Mouse (Mus musculus) stomach, embryonic 15.5 days (tissue): Measurements from ENCODE around the gene Rab5if. TPM values are rescaled to one million over a fixed set of nuclear protein-coding genes. Genes with fewer than 3 reads are reported as not detected.
"Not testable (repeated sequence)": the region's sequence is repeated elsewhere in the genome, so short reads cannot be mapped to it uniquely, and the experiment has no call there.

ENCODE experiments used
- ATAC-seq: fragments of 200-750 bp; cut with Nextera tagmentation; 2 replicates; pipeline ENCODE4 v1.8.0; 2017; ENCODE audit warnings: low read depth, moderate number of reproducible peaks, moderate TSS enrichment; ENCODE audit not compliant: insufficient read depth, low FRiP score
- H3K27ac ChIP-seq: fragments of 300-500 bp; sonication (generic); 2 replicates; pipeline ENCODE4 v1.5.1; 2015; ENCODE audit warnings: mild to moderate bottlenecking, inconsistent platforms
- H3K27me3 ChIP-seq: fragments of 300-500 bp; sonication (generic); replicated peaks from 2 replicates; pipeline ENCODE4 v1.6.1; 2015; ENCODE audit warnings: inconsistent platforms
- H3K36me3 ChIP-seq: fragments of 300-500 bp; sonication (generic); 2 replicates; pipeline ENCODE4 v1.6.1; 2015; ENCODE audit warnings: inconsistent platforms
- H3K4me1 ChIP-seq: fragments of 300-500 bp; sonication (generic); 2 replicates; pipeline ENCODE4 v1.6.1; 2015; ENCODE audit warnings: inconsistent platforms
- H3K4me2 ChIP-seq: fragments of 300-500 bp; sonication (generic); 2 replicates; pipeline ENCODE4 v1.6.1; 2015; ENCODE audit warnings: mild to moderate bottlenecking, inconsistent platforms
- H3K4me3 ChIP-seq: fragments of 300-500 bp; sonication (generic); replicated peaks from 2 replicates; pipeline ENCODE4 v1.5.1; 2015; ENCODE audit warnings: inconsistent platforms
- H3K9ac ChIP-seq: fragments of 300-500 bp; sonication (generic); 2 replicates; pipeline ENCODE4 v1.6.1; 2015; ENCODE audit warnings: inconsistent platforms
- H3K9me3 ChIP-seq: fragments of 300-500 bp; sonication (generic); 2 replicates; pipeline ENCODE4 v1.6.1; 2016; ENCODE audit warnings: inconsistent platforms
- WGBS: fragments of 180-500 bp; shearing (Covaris S2); methylation state at CpG from one replicate; pipeline ENCODE4 v1.1.7; 2015; 5-methylcytosine and 5-hydroxymethylcytosine counted together
- polyA plus RNA-seq: library from polyadenylated mRNA; unstranded; fragments of >200 nt; fragmentation: Nextera tagmentation; extraction: Ambion mirVana; gene quantifications from 2 replicates; pipeline ENCODE4 v1.2.1, GENCODE M21; 2015

Gene Rab5if
- polyA plus RNA-seq, 1 experiment from 2014 or later: 224 TPM

- H3K9me3 ChIP-seq: no peaks in the 10 kb centered on the region
- H3K27ac ChIP-seq: no peak overlapping the region
- 87% methylated on average over 4 of the region's 4 CpGs for WGBS
- H3K4me1 ChIP-seq: peaks cover 7% of the 10 kb centered on the region; the same call in 1 of the 2 replicates
- no peaks in the 10 kb centered on the region for H3K27me3 ChIP-seq
- no peak overlapping the region for H3K4me2 ChIP-seq
- H3K36me3 ChIP-seq: peaks cover 22% of the 10 kb centered on the region
- ATAC-seq: no peak
- no peak overlapping the region for H3K9ac ChIP-seq
- no peak overlapping the region for H3K4me3 ChIP-seq
Observed at GRCm38 (mm10) chr2:156874760-156875510, 12.0 kb downstream of the Rab5if start.

DNA sequence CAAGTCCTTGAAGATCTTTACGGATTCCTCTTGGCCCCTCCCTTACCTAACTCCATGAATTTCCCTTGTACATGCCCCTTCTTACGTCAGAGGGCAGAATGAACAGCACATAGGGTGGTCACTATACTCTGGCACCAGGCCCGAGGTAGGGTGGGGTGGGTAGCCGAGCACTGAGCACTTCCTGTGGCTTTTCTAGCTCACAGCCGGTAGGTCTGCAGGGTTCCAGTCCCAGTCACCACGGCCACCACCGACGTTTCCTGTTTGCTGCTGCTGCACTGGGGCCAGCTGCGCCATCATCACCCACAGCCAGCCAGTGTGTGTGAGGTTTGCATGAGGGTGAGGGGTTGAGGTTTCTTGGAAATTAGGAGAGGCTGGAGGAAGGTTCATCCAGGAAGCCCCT, 14.8 kb downstream of the Rab5if start:
- WGBS: 51% methylated on average over 9 of the region's 9 CpGs
- H3K9ac ChIP-seq: no peak overlapping the region
- no peak for ATAC-seq
- H3K27me3 ChIP-seq: no peaks in the 10 kb centered on the region
- no peaks in the 10 kb centered on the region for H3K9me3 ChIP-seq
- no peaks in the 10 kb centered on the region for H3K4me1 ChIP-seq
- no peak overlapping the region for H3K4me2 ChIP-seq
- H3K4me3 ChIP-seq: no peak overlapping the region
- H3K36me3 ChIP-seq: peaks cover 16% of the 10 kb centered on the region; the same call in 1 of the 2 replicates
- no peak overlapping the region for H3K27ac ChIP-seq

- Histone ChIP-seq H3K9ac (no peak overlapping the region), H3K4me2 (no peak overlapping the region), H3K9me3 (no peaks in the 10 kb centered on the region), H3K36me3 (0 out of 2 replicates have a peak, but pooled peaks cover 10% of the 10 kb centered on the region), H3K27me3 (no peaks in the 10 kb centered on the region), H3K4me3 (no peak overlapping the region), H3K27ac (no peak overlapping the region), H3K4me1 (no peaks in the 10 kb centered on the region)
- no peak for ATAC-seq
- 82% methylated on average over 3 of the region's 3 CpGs for WGBS
Observed at GRCm38 (mm10) chr2:156879541-156879940, 16.6 kb downstream of the Rab5if start.

DNA sequence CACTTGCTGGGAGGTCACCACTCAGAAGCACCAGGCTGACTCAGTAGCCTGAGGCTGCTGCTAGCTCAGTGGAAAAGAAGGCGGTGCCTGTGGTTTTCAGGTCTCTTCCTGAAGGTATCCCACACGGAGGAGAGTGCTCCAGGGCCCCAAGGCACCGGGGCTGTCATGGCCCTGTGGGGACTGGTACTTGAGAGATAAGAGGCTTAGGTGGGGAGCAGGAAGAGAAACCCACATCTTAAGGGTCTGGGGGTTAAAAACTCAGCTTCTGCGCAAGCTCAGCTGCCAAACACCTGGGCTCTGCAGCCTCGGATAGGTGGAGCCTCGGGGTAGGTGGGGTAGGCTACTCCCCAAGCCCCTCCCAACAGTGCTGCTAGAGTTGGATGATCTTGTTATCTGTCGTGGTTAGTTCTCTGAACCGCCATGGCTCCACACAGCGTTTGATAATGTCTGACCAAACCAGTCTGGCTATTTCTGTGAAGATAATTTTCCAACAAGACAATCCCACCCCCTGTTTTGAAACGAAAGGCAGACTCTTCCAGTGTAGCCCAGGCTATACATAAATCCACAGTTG, 19.6 kb downstream of the Rab5if start:
- no peaks in the 10 kb centered on the region for H3K9me3 ChIP-seq
- no peak overlapping the region for H3K27ac ChIP-seq
- 30% methylated on average over 10 of the region's 10 CpGs for WGBS
- H3K4me2 ChIP-seq: no peak overlapping the region
- H3K4me3 ChIP-seq: no peak overlapping the region
- no peaks in the 10 kb centered on the region for H3K36me3 ChIP-seq
- no peaks in the 10 kb centered on the region for H3K4me1 ChIP-seq
- H3K27me3 ChIP-seq: no peaks in the 10 kb centered on the region
- ATAC-seq: peak; percentile 77; the same call in 1 of the 2 replicates
- H3K9ac ChIP-seq: no peak overlapping the region

DNA sequence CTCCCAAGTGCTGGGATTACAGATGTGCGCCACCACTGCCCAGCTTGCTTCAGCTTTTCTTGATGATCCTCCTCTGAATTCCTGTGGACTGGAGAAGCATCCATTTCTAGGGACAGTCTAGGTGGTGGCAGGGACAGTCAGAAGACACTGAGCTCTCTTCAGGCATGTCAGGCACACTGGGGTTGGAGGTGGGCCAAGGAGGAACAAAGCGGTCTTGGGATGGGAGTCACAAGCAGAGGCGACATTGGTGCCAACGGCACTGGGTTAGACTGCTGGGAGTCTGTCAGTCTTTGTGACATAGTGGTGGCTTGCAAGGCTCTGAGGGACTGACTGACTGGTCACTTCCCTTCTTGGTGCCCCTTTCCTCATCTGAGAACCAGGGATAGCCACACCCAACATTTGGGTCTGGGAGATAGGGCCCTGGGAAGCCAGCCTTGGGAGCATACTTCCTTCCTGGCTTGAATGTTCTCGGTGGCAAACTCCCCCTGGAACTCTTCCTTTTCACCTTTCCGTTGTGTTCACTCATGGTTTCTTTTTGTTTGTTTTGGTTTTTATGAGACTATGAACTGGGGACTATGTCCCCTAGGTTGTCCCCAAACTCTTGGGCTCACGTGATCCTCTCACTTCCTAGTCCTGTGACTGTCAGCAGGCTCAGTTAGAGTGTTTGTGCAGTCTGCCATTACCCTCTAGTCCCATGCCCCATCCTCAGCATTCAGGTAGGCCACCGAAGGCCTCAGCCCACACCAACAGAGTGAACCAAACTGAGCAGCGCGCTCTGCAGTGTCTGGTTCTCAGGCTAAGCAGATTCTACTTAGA, 21.7 kb downstream of the Rab5if start:
- H3K4me3 ChIP-seq: no peak overlapping the region
- no peak overlapping the region for H3K27ac ChIP-seq
- H3K4me1 ChIP-seq: no peaks in the 10 kb centered on the region
- H3K9me3 ChIP-seq: no peaks in the 10 kb centered on the region
- WGBS: 90% methylated on average over 10 of the region's 10 CpGs
- no peak overlapping the region for H3K9ac ChIP-seq
- ATAC-seq: no peak
- H3K36me3 ChIP-seq: no peaks in the 10 kb centered on the region
- H3K27me3 ChIP-seq: no peaks in the 10 kb centered on the region
- no peak overlapping the region for H3K4me2 ChIP-seq

- H3K9ac ChIP-seq, H3K4me1 ChIP-seq, H3K36me3 ChIP-seq, H3K4me3 ChIP-seq, H3K4me2 ChIP-seq, ATAC-seq, H3K9me3 ChIP-seq, H3K27ac ChIP-seq, H3K27me3 ChIP-seq: not testable (repeated sequence)
- 84% methylated on average over 2 of the region's 2 CpGs for WGBS
Observed at GRCm38 (mm10) chr2:156885666-156886065, 22.7 kb downstream of the Rab5if start.

GRCm38 (mm10) chr2:156886084-156886631, 23.2 kb downstream of the Rab5if start:
- Histone ChIP-seq H3K4me2 (no peak overlapping the region), H3K4me3 (no peak overlapping the region), H3K9ac (no peak overlapping the region), H3K27ac (no peak overlapping the region), H3K4me1 (no peaks in the 10 kb centered on the region), H3K36me3 (no peaks in the 10 kb centered on the region), H3K27me3 (no peaks in the 10 kb centered on the region), H3K9me3 (no peaks in the 10 kb centered on the region)
- no peak for ATAC-seq
- 78% methylated on average over 10 of the region's 10 CpGs for whole genome bisulfite sequencing

DNA sequence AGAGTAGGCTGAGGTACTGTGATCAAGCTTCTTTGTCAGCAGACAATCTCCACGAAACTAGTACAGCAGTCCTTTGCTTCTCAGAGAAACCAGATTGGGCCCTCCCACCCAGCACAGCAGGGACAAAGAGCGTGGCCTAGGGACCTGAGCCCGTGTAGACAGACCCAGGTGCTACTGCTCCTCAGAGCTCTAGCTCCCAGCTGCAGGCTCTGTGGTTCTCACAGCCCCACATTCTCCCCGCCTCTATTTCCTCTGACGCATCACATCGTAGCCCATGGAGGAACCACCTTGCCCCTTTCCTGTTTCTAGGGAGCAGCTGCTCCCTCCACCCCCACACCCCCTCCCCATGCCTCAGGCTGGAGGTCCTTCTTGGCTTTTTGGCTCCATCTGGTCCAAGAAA, 24.1 kb downstream of the Rab5if start, which contains the start of gene Sla2:
TSS of gene Sla2 (minus strand) at position 176 of the 400 bp plus-strand sequence.
- no peaks in the 10 kb centered on the region for H3K36me3 ChIP-seq
- H3K27ac ChIP-seq: no peak within 1 kb of the TSS
- ATAC-seq: no peak
- no peaks in the 10 kb centered on the region for H3K9me3 ChIP-seq
- H3K4me3 ChIP-seq: no peak within 1 kb of the TSS
- no peaks in the 10 kb centered on the region for H3K27me3 ChIP-seq
- WGBS: 52% methylated on average over 6 of the region's 6 CpGs
- no peak within 1 kb of the TSS for H3K9ac ChIP-seq
- no peaks in the 10 kb centered on the region for H3K4me1 ChIP-seq
- no peak within 1 kb of the TSS for H3K4me2 ChIP-seq

DNA sequence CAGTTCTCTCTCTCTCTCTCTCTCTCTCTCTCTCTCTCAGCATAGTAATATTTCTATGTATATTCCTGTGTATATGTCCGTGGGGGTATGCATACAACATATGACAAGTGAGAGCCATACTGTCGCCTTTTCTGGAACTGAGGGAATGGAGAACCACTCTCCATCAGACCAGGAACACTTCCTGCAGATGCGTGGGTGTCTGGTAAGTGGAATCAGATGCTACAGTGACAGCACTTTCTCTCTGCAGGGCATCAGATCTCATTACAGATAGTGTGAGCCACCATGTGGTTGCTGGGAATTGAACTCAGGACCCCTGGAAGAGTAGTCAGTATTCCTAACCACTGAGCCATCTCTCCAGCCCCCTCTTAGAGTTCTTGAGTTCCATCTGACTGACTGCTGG, 25.6 kb downstream of the Rab5if start:
- Histone ChIP-seq H3K27ac (no peak overlapping the region), H3K9me3 (no peaks in the 10 kb centered on the region), H3K36me3 (no peaks in the 10 kb centered on the region), H3K27me3 (no peaks in the 10 kb centered on the region), H3K4me3 (no peak overlapping the region), H3K4me2 (no peak overlapping the region), H3K4me1 (no peaks in the 10 kb centered on the region), H3K9ac (no peak overlapping the region)
- 74% methylated on average over 3 of the region's 3 CpGs for WGBS
- no peak for ATAC-seq

DNA sequence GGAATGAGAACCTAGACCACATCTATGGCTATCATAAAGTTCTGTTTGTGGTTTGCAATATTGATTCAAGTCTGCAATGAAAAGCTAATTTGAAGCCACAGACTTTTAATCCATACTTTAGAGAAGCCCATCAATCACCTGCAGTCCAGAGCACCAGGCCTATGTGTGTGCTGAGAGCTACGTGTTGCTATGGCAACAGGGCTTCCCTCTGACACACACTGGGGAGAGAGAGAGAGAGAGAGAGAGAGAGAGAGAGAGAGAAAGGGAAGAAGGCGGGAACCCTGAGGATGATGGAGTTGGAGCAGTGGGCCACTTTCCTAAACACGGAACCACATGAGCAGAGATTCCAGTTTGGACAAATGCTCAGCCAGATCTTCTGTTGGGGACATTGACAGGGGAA, 29.3 kb downstream of the Rab5if start:
- Histone ChIP-seq H3K4me3 (no peak overlapping the region), H3K9ac (no peak overlapping the region), H3K27ac (no peak overlapping the region), H3K27me3 (no peaks in the 10 kb centered on the region), H3K9me3 (no peaks in the 10 kb centered on the region), H3K36me3 (no peaks in the 10 kb centered on the region), H3K4me2 (no peak overlapping the region), H3K4me1 (no peaks in the 10 kb centered on the region)
- ATAC-seq: no peak
- WGBS: 35% methylated on average over 3 of the region's 3 CpGs

DNA sequence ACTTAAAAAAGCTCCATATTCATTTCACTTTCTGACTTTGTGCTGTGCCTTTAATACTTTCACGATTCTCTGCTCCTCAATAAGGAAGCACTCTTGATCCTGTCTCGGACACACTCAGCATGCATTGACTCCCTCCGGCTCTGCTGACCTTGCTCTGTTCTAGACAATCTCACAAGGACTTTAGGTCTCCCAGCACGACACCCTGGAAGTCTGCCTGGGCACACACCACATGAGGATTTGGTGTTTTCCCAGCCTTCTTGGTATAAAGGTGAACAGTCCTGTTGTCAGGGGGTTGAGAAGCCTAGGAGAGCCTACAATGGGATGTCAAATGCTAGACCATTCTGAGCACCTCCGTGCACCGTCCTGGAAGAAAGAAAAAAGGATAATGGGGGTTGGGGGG, 29.9 kb downstream of the Rab5if start:
- no peaks in the 10 kb centered on the region for H3K9me3 ChIP-seq
- H3K4me3 ChIP-seq: no peak overlapping the region
- WGBS: 72% methylated on average over 6 of the region's 6 CpGs
- no peaks in the 10 kb centered on the region for H3K36me3 ChIP-seq
- no peak overlapping the region for H3K4me2 ChIP-seq
- H3K27me3 ChIP-seq: no peaks in the 10 kb centered on the region
- H3K27ac ChIP-seq: no peak overlapping the region
- no peak overlapping the region for H3K9ac ChIP-seq
- no peak for ATAC-seq
- H3K4me1 ChIP-seq: no peaks in the 10 kb centered on the region
